Mouse (Mus musculus) CH12.LX (cell line): ENCODE measurements around the gene March4.

ENCODE experiments used
- CTCF ChIP-seq, 2 experiments: IDR thresholded peaks in 1 of 2; conservative IDR thresholded peaks in 1 of 2; 2 replicates each; pipeline ENCODE4 v1.5.1; 2011 to 2012; ENCODE audit warnings: low read depth in 2 of 2, low read length in 2 of 2, improper control_type of control experiment in 1 of 2, inconsistent platforms in 1 of 2, mild to moderate bottlenecking in 1 of 2, moderate library complexity in 1 of 2
- EP300 ChIP-seq: IDR thresholded peaks from 2 replicates; pipeline ENCODE4 v1.6.1; 2011; ENCODE audit warnings: low read length, improper control_type of control experiment
- KAT2A ChIP-seq: IDR thresholded peaks from 2 replicates; pipeline ENCODE4 v1.6.1; 2012; ENCODE audit warnings: low read length, improper control_type of control experiment, inconsistent platforms; ENCODE audit not compliant: insufficient replicate concordance
- MEF2A ChIP-seq: IDR thresholded peaks from 2 replicates; pipeline ENCODE4 v1.6.1; 2014; ENCODE audit warnings: low read depth, mild to moderate bottlenecking, inconsistent platforms, low read length, improper control_type of control experiment, borderline replicate concordance
- NRF1 ChIP-seq: IDR thresholded peaks from 2 replicates; pipeline ENCODE4 v1.6.1; 2014; ENCODE audit warnings: low read depth, mild to moderate bottlenecking, inconsistent platforms, low read length, improper control_type of control experiment, moderate library complexity
- POLR2A ChIP-seq: IDR thresholded peaks from 2 replicates; pipeline ENCODE4 v1.6.1; 2011; ENCODE audit warnings: low read depth, mild to moderate bottlenecking, improper control_type of control experiment, low read length
- RAD21 ChIP-seq: IDR thresholded peaks from 2 replicates; pipeline ENCODE4 v1.6.1; 2011; ENCODE audit warnings: low read depth, mild to moderate bottlenecking, low read length, improper control_type of control experiment, moderate library complexity
- TBP ChIP-seq: conservative IDR thresholded peaks from 2 replicates; pipeline ENCODE4 v1.6.1; 2011; ENCODE audit warnings: low read depth, low read length, improper control_type of control experiment
- UBTF ChIP-seq: IDR thresholded peaks from 2 replicates; pipeline ENCODE4 v1.6.1; 2012; ENCODE audit warnings: low read depth, mild to moderate bottlenecking, inconsistent platforms, low read length, improper control_type of control experiment, moderate library complexity
- ZC3H11A ChIP-seq: IDR thresholded peaks from 2 replicates; pipeline ENCODE4 v1.6.1; 2012; ENCODE audit warnings: low read depth, mild to moderate bottlenecking, inconsistent platforms, low read length, improper control_type of control experiment
- ZKSCAN1 ChIP-seq: IDR thresholded peaks from 2 replicates; pipeline ENCODE4 v1.6.1; 2012; ENCODE audit warnings: low read depth, inconsistent platforms, low read length, improper control_type of control experiment, borderline replicate concordance
- ZNF384 ChIP-seq: IDR thresholded peaks from 2 replicates; pipeline ENCODE4 v1.6.1; 2012; ENCODE audit warnings: low read depth, low read length, improper control_type of control experiment, inconsistent platforms

GRCm38 (mm10) chr1:72574608-72575007 lies 37.9 kb upstream of the March4 start:
- TF ChIP-seq CTCF (conservative IDR thresholded peaks at IDR 0.05 in 1 of 2, IDR thresholded peaks at IDR 0.05 in 1 of 2; ENCODE audit: low read depth in 2 of 2, low read length in 2 of 2) (no peak), NRF1 (no peak), UBTF (no peak), EP300 (no peak), ZNF384 (no peak), ZKSCAN1 (no peak), MEF2A (no peak), ZC3H11A (no peak), POLR2A (no peak), TBP (no peak), RAD21 (no peak), KAT2A (no peak)
